17 mouse cellular contexts compared by ENCODE assay signal in the genomic region with DNA sequence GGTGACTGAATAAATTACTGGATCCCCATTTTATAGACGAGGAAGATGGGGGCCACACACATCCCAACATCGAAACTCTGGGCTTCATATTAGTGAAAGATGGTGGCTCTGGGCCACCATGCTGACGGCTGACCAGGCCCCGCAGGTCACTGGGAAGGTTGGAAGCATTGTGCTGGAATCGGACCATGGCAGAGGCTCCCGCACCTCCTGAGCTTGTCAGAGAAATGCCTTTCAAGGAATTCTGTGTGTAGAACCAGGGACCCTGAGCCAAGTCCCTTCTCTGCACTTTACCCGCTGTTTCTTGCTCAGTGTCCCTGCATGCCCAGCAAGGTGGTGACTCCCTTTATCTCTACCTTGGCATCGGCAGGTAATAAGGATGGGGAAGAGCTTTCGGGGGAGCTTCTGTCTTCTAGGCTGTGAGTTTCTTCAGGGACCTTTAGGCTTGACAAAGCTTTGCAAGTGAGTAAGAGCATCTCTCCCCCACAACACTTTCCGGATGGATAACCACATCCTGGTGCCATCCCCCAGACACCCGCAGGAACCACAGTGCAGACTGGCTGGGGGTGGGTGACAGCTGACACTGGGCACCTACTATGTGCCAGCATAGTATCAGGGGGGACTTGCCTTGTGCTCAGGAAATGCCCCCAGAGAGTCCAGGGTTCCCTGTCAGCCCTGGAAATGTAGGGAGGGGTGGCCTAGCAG. TPM values are rescaled to one million over a fixed set of nuclear protein-coding genes. Genes with fewer than 3 reads are reported as not detected.
DNase-seq lines count a peak whose midpoint lies in the region; ATAC-seq and TF ChIP-seq lines count a peak whose summit lies in the region.
"Had no signal": no experiment of that assay in that cellular context is flagged by ENCODE, and none has a peak within 500 bp of the region (broad histone marks: within the 10 kb centered on the region; RNA-seq: fewer than 3 reads in every experiment).

No protein-coding gene starts in this region.

- no peak overlapping the region for H3ac ChIP-seq in C2C12 (ENCODE audit: control insufficient read depth, insufficient read length, low read depth)

- no peaks in the 10 kb centered on the region for H3K79me3 ChIP-seq in C2C12 (ENCODE audit: low read depth)

- peak; percentile 32; the same call in 1 of the 2 replicates for ATAC-seq in frontal cortex, adult (ENCODE audit: low TSS enrichment)
- ATAC-seq in intestine, embryonic 15.5 days: no peak
- ATAC-seq: forebrain, embryonic 16.5 days had no signal

- no peak overlapping the region for H3K4me2 ChIP-seq in intestine, embryonic 15.5 days (replicated peaks)
- H3K4me2 ChIP-seq: liver, embryonic 15.5 days had no signal

- no peaks in the 10 kb centered on the region for H3K9me3 ChIP-seq in intestine, embryonic 15.5 days
- H3K9me3 ChIP-seq: limb, embryonic 12.5 days; liver, embryonic 15.5 days had no signal

- DNase-seq in frontal cortex, postnatal 25 days (ENCODE audit: low spot score in 2 of 2): no peak
- DNase-seq in brain, adult 2 months (ENCODE audit: low read depth, low spot score): peak; percentile 80
- peak; percentile 58 to 77 for DNase-seq in natural killer cell, adult 2 months (ENCODE audit: low spot score in 2 of 2)
- DNase-seq in kidney, postnatal 10 days: no peak
- DNase-seq in embryo, embryonic 10.5 days (ENCODE audit: low spot score): no peak
- DNase-seq: embryo, embryonic 11 days; gastrocnemius, postnatal 10 days; kidney, postnatal 14 days; lung, postnatal 36 days had no signal

- no peaks in the 10 kb centered on the region for H3K27me3 ChIP-seq in C2C12 (ENCODE audit: control insufficient read depth, insufficient read depth, insufficient read length)
- peaks cover 34% of the 10 kb centered on the region for H3K27me3 ChIP-seq in intestine, embryonic 15.5 days (replicated peaks)

- H3K36me3 ChIP-seq in C2C12 (ENCODE audit: control insufficient read depth, insufficient read depth): no peaks in the 10 kb centered on the region
- H3K36me3 ChIP-seq in intestine, embryonic 15.5 days: no peaks in the 10 kb centered on the region
- H3K36me3 ChIP-seq: limb, embryonic 12.5 days; liver, embryonic 15.5 days had no signal

- no peak overlapping the region for H3K27ac ChIP-seq in intestine, embryonic 15.5 days
- H3K27ac ChIP-seq: limb, embryonic 12.5 days; liver, embryonic 15.5 days had no signal

- no peak overlapping the region for H3K9ac ChIP-seq in intestine, embryonic 15.5 days
- H3K9ac ChIP-seq: liver, embryonic 15.5 days had no signal

- 80% methylated on average over 11 of the region's 11 CpGs for WGBS in intestine, embryonic 15.5 days

- no peak for TF ChIP-seq CTCF in C2C12 (IDR thresholded peaks at IDR 0.05; ENCODE audit: control insufficient read depth, insufficient read depth, insufficient read length)

- H3K79me2 ChIP-seq in C2C12 (ENCODE audit: control insufficient read depth, insufficient read depth): peaks cover 8% of the 10 kb centered on the region

- H3K4me3 ChIP-seq in C2C12 (ENCODE audit: insufficient read depth, poor library complexity, severe bottlenecking): no peak overlapping the region
- H3K4me3 ChIP-seq in intestine, embryonic 15.5 days (replicated peaks): no peak overlapping the region
- H3K4me3 ChIP-seq: liver, embryonic 15.5 days had no signal

- H3K4me1 ChIP-seq in intestine, embryonic 15.5 days (replicated peaks): peaks cover 10% of the 10 kb centered on the region; the same call in 1 of the 2 replicates

TF ChIP-seq in C2C12, 6 proteins besides CTCF, POLR2A, EP300 and RAD21:
- peak; percentile 66 for TF ChIP-seq MYOD1 (IDR thresholded peaks at IDR 0.05; ENCODE audit: control insufficient read depth, insufficient read length, low read depth)
- TF ChIP-seq MAX (IDR thresholded peaks at IDR 0.05): no peak

RNA-seq across cellular contexts. Expression of gene Syt12, which starts 1.9 kb away (rescaled TPM):
- polyA plus RNA-seq in C2C12 (2012; fragmentation: generic; extraction: Trizol): 14.4 TPM
- 0.33 and 0.46 TPM in 2 replicates for polyA plus RNA-seq in intestine, embryonic 15.5 days (2015; fragmentation: Nextera tagmentation; extraction: Ambion mirVana)

RNA-seq across cellular contexts. Expression of gene 2010003K11Rik, which starts 23.0 kb away (rescaled TPM):
- polyA plus RNA-seq in C2C12 (2012; fragmentation: generic; extraction: Trizol): not detected
- polyA plus RNA-seq in intestine, embryonic 15.5 days (2015; fragmentation: Nextera tagmentation; extraction: Ambion mirVana): 7.6 and 9.7 TPM in 2 replicates
- polyA plus RNA-seq: forebrain, embryonic 16.5 days; intestine, embryonic 14.5 days; limb, embryonic 12.5 days; stomach, embryonic 14.5 days had no signal

RNA-seq across cellular contexts. Expression of gene Pcx, which starts 34.9 kb away (rescaled TPM):
- 4.0 TPM for polyA plus RNA-seq in C2C12 (2012; fragmentation: generic; extraction: Trizol)
- polyA plus RNA-seq in intestine, embryonic 15.5 days (2015; fragmentation: Nextera tagmentation; extraction: Ambion mirVana): 11.8 and 15.0 TPM in 2 replicates

RNA-seq across cellular contexts. Expression of gene Rhod, which starts 36.1 kb away (rescaled TPM):
- polyA plus RNA-seq in C2C12 (2012; fragmentation: generic; extraction: Trizol): 65.1 TPM
- 20.0 and 21.6 TPM in 2 replicates for polyA plus RNA-seq in intestine, embryonic 15.5 days (2015; fragmentation: Nextera tagmentation; extraction: Ambion mirVana)

Comparison
In these comparisons a context has a peak if more than half of its experiments do, and no peak if none do; other contexts are left out.
1. DNase-seq: peak in brain, adult 2 months (single experiment) and natural killer cell, adult 2 months (2 of 2); none in frontal cortex, postnatal 25 days (0 of 2), kidney, postnatal 10 days (single experiment) and embryo, embryonic 10.5 days (single experiment).
2. RNA of gene Syt12, which starts 1.9 kb away (polyA plus RNA-seq): 14.4 TPM in C2C12 (single experiment); 0.33 to 0.46 TPM in intestine, embryonic 15.5 days; every median in the first group is over 10 times any median in the second.